8 mouse cellular contexts compared by ENCODE assay signal in genomic region chr2:131203816-131204409, GRCm38 (mm10). TPM values are rescaled to one million over a fixed set of nuclear protein-coding genes. Genes with fewer than 3 reads are reported as not detected.
DNase-seq lines count a peak whose midpoint lies in the region; ATAC-seq and TF ChIP-seq lines count a peak whose summit lies in the region.

No protein-coding gene starts in this region.

- no peak for TF ChIP-seq CTCF in kidney, adult 2 months (conservative IDR thresholded peaks at IDR 0.05; ENCODE audit: insufficient read depth, insufficient read length, low read depth, low read length)

- DNase-seq in kidney, adult 2 months: no peak
- DNase-seq in kidney, postnatal 36 days: no peak
- DNase-seq in urinary bladder, postnatal 36 days (ENCODE audit: low spot score in 2 of 2): peak; percentile 32 to 38
- no peak for DNase-seq in urinary bladder, adult 2 months (ENCODE audit: low spot score)
- DNase-seq in yolk sac, embryonic 10.5 days (ENCODE audit: low spot score): no peak
- DNase-seq in heart, postnatal 10 days: no peak

- 71% methylated on average over 6 of the region's 6 CpGs for WGBS in kidney, adult 2 months
- 78% methylated on average over 6 of the region's 6 CpGs for WGBS in liver, embryonic 16.5 days (ENCODE audit: insufficient replicate concordance)
- WGBS in forebrain, embryonic 16.5 days: 84% methylated on average over 6 of the region's 6 CpGs

- no peak overlapping the region for H3K4me3 ChIP-seq in kidney, adult 2 months (ENCODE audit: insufficient read depth, low read depth, low read length)
- H3K4me3 ChIP-seq in liver, embryonic 16.5 days (ENCODE audit: low read depth, low read length): no peak overlapping the region
- no peak overlapping the region for H3K4me3 ChIP-seq in forebrain, embryonic 16.5 days (replicated peaks; ENCODE audit: low read length)

- no peaks in the 10 kb centered on the region for H3K27me3 ChIP-seq in kidney, adult 2 months (replicated peaks; ENCODE audit: control insufficient read depth, insufficient read depth, low read length)
- H3K27me3 ChIP-seq in liver, embryonic 16.5 days (ENCODE audit: control insufficient read depth, insufficient read depth, low read depth, low read length): no peaks in the 10 kb centered on the region
- no peaks in the 10 kb centered on the region for H3K27me3 ChIP-seq in forebrain, embryonic 16.5 days (replicated peaks; ENCODE audit: control insufficient read depth, insufficient read depth, low read length)

- ATAC-seq in liver, embryonic 16.5 days (ENCODE audit: low read depth): no peak
- no peak for ATAC-seq in forebrain, embryonic 16.5 days

- H3K9ac ChIP-seq in liver, embryonic 16.5 days (ENCODE audit: low read depth, low read length): no peak overlapping the region
- no peak overlapping the region for H3K9ac ChIP-seq in forebrain, embryonic 16.5 days (replicated peaks; ENCODE audit: low read depth, low read length)

- peaks cover 3% of the 10 kb centered on the region; the same call in 1 of the 2 replicates for H3K4me1 ChIP-seq in kidney, adult 2 months (ENCODE audit: control insufficient read depth, insufficient read depth, low read length)
- H3K4me1 ChIP-seq in liver, embryonic 16.5 days (ENCODE audit: control insufficient read depth, low read depth, low read length): peaks cover 60% of the 10 kb centered on the region
- H3K4me1 ChIP-seq in forebrain, embryonic 16.5 days (replicated peaks; ENCODE audit: control insufficient read depth, insufficient read depth, low read length): no peaks in the 10 kb centered on the region

- peak overlapping the region; percentile 74 for H3K27ac ChIP-seq in kidney, adult 2 months (ENCODE audit: insufficient read depth, low read depth, low read length)
- no peak overlapping the region for H3K27ac ChIP-seq in liver, embryonic 16.5 days (ENCODE audit: low read length)
- H3K27ac ChIP-seq in forebrain, embryonic 16.5 days (ENCODE audit: low read length): no peak overlapping the region

- no peaks in the 10 kb centered on the region for H3K36me3 ChIP-seq in kidney, adult 2 months (ENCODE audit: control insufficient read depth, insufficient read depth, low read length)
- peaks cover 13% of the 10 kb centered on the region for H3K36me3 ChIP-seq in liver, embryonic 16.5 days (ENCODE audit: control insufficient read depth, insufficient read depth)
- no peaks in the 10 kb centered on the region for H3K36me3 ChIP-seq in forebrain, embryonic 16.5 days (ENCODE audit: control insufficient read depth, insufficient read depth)

- no peak for TF ChIP-seq POLR2A in kidney, adult 2 months (IDR thresholded peaks at IDR 0.05; ENCODE audit: low read depth, low read length)

- intact Hi-C loops in heart, postnatal 10 days (cut with DNase I): loop anchor here (2.0 kb wide), 1 partner anchor 17 kb away; the partner anchor contains the start of genes Cdc25b and Spef1

- H3K9me3 ChIP-seq in liver, embryonic 16.5 days (replicated peaks; ENCODE audit: control insufficient read depth, low read length): no peaks in the 10 kb centered on the region
- H3K9me3 ChIP-seq in forebrain, embryonic 16.5 days (ENCODE audit: control insufficient read depth, low read length): no peaks in the 10 kb centered on the region

- 0 out of 2 replicates have a peak overlapping the region, but pooled peaks have one; percentile 42 for H3K4me2 ChIP-seq in liver, embryonic 16.5 days (ENCODE audit: low read depth, low read length)
- H3K4me2 ChIP-seq in forebrain, embryonic 16.5 days (ENCODE audit: low read length): no peak overlapping the region

RNA-seq across cellular contexts. Expression of gene Ap5s1, which starts 3.0 kb away (rescaled TPM):
- 48.5 and 51.6 TPM in 2 replicates for polyA plus RNA-seq in kidney, adult 2 months (2012; rRNA removed)
- polyA plus RNA-seq in urinary bladder, adult 2 months (2012; rRNA removed): 40.0 and 44.7 TPM in 2 replicates
- 16.4 and 18.4 TPM in 2 replicates for polyA plus RNA-seq in liver, embryonic 16.5 days (2015; fragmentation: Nextera tagmentation; extraction: Ambion mirVana)
- 37.8 and 40.5 TPM in 2 replicates for polyA plus RNA-seq in forebrain, embryonic 16.5 days (2015; fragmentation: Nextera tagmentation; extraction: Ambion mirVana)
- total RNA-seq in heart, postnatal 10 days (2021): 10 to 100 TPM; 39.4 to 44.0 TPM

RNA-seq across cellular contexts. Expression of gene Spef1, which starts 16.8 kb away (rescaled TPM):
- polyA plus RNA-seq in kidney, adult 2 months (2012; rRNA removed): 4.6 and 5.2 TPM in 2 replicates
- polyA plus RNA-seq in urinary bladder, adult 2 months (2012; rRNA removed): 10.3 and 12.4 TPM in 2 replicates
- 1.1 and 1.2 TPM in 2 replicates for polyA plus RNA-seq in liver, embryonic 16.5 days (2015; fragmentation: Nextera tagmentation; extraction: Ambion mirVana)
- polyA plus RNA-seq in forebrain, embryonic 16.5 days (2015; fragmentation: Nextera tagmentation; extraction: Ambion mirVana): 11.3 and 12.6 TPM in 2 replicates
- 1 to 10 TPM; 6.2 to 7.1 TPM for total RNA-seq in heart, postnatal 10 days (2021)

RNA-seq across cellular contexts. Expression of gene Cdc25b, which starts 17.2 kb away (rescaled TPM):
- polyA plus RNA-seq in kidney, adult 2 months (2012; rRNA removed): 12.9 TPM in 2 replicates
- polyA plus RNA-seq in urinary bladder, adult 2 months (2012; rRNA removed): 38.9 and 39.3 TPM in 2 replicates
- polyA plus RNA-seq in liver, embryonic 16.5 days (2015; fragmentation: Nextera tagmentation; extraction: Ambion mirVana): 255 and 284 TPM in 2 replicates
- 33.6 and 35.9 TPM in 2 replicates for polyA plus RNA-seq in forebrain, embryonic 16.5 days (2015; fragmentation: Nextera tagmentation; extraction: Ambion mirVana)
- 10 to 100 TPM; 12.1 to 14.5 TPM for total RNA-seq in heart, postnatal 10 days (2021)

RNA-seq across cellular contexts. Expression of gene Cenpb, which starts 24.0 kb away (rescaled TPM):
- polyA plus RNA-seq in kidney, adult 2 months (2012; rRNA removed): 95.3 and 105 TPM in 2 replicates
- polyA plus RNA-seq in urinary bladder, adult 2 months (2012; rRNA removed): 60.4 and 94.3 TPM in 2 replicates
- polyA plus RNA-seq in liver, embryonic 16.5 days (2015; fragmentation: Nextera tagmentation; extraction: Ambion mirVana): 3.0 and 3.2 TPM in 2 replicates
- 16.0 and 16.9 TPM in 2 replicates for polyA plus RNA-seq in forebrain, embryonic 16.5 days (2015; fragmentation: Nextera tagmentation; extraction: Ambion mirVana)
- 10 to 100 TPM; 71.0 to 75.9 TPM for total RNA-seq in heart, postnatal 10 days (2021)

RNA-seq across cellular contexts. Expression of gene Mavs, which starts 29.9 kb away (rescaled TPM):
- polyA plus RNA-seq in kidney, adult 2 months (2012; rRNA removed): 119 and 142 TPM in 2 replicates
- 47.2 and 50.2 TPM in 2 replicates for polyA plus RNA-seq in urinary bladder, adult 2 months (2012; rRNA removed)
- polyA plus RNA-seq in liver, embryonic 16.5 days (2015; fragmentation: Nextera tagmentation; extraction: Ambion mirVana): 29.1 and 32.0 TPM in 2 replicates
- 5.7 and 6.8 TPM in 2 replicates for polyA plus RNA-seq in forebrain, embryonic 16.5 days (2015; fragmentation: Nextera tagmentation; extraction: Ambion mirVana)
- 10 to 100 TPM; 39.6 to 44.6 TPM for total RNA-seq in heart, postnatal 10 days (2021)

Comparison
In these comparisons a context has a peak if more than half of its experiments do, and no peak if none do; other contexts are left out.
1. DNase-seq: peak in urinary bladder, postnatal 36 days (2 of 2); none in kidney, adult 2 months (single experiment), kidney, postnatal 36 days (0 of 2), urinary bladder, adult 2 months (single experiment), yolk sac, embryonic 10.5 days (single experiment) and heart, postnatal 10 days (0 of 2).